10 mouse cellular contexts compared by ENCODE assay signal in genomic region chr2:59471051-59471948, GRCm38 (mm10). TPM values are rescaled to one million over a fixed set of nuclear protein-coding genes. Genes with fewer than 3 reads are reported as not detected.
A peak's percentile ranks its signal among the peaks of the same experiment; 100 is the strongest.
DNase-seq lines count a peak whose midpoint lies in the region; ATAC-seq lines count a peak whose summit lies in the region.
"Had no signal": no experiment of that assay in that cellular context is flagged by ENCODE, and none has a peak within 500 bp of the region (broad histone marks: within the 10 kb centered on the region; RNA-seq: fewer than 3 reads in every experiment).

No protein-coding gene starts in this region.

- ATAC-seq in neural tube, embryonic 15.5 days (ENCODE audit: low FRiP score), result no peak

- no peaks in the 10 kb centered on the region for H3K27me3 ChIP-seq in neural tube, embryonic 15.5 days (replicated peaks)

- peak overlapping the region; percentile 35 for H3K27ac ChIP-seq in neural tube, embryonic 15.5 days (replicated peaks)

- peaks cover 8% of the 10 kb centered on the region; the same call in 1 of the 2 replicates for H3K4me1 ChIP-seq in neural tube, embryonic 15.5 days

- DNase-seq in heart, adult 11 months, result peak; percentile 88
- DNase-seq in heart, postnatal 25 days (ENCODE audit: low spot score), result no peak
- peak; percentile 19 for DNase-seq in thymus, postnatal 14 days
- no peak for DNase-seq in thymus, postnatal 4 days
- peak; percentile 14 for DNase-seq in heart, postnatal 4 days
- no peak for DNase-seq in T-cell, adult 2 months (ENCODE audit: low spot score)
- no peak for DNase-seq in frontal cortex, postnatal 10 days (ENCODE audit: low spot score in 2 of 2)

- 52% methylated on average over 15 of the region's 15 CpGs for WGBS in neural tube, embryonic 15.5 days

- no peak overlapping the region for H3K9ac ChIP-seq in neural tube, embryonic 15.5 days (replicated peaks)

- H3K36me3 ChIP-seq in neural tube, embryonic 15.5 days, result no peaks in the 10 kb centered on the region
- H3K36me3 ChIP-seq: G1E had no signal

- no peak overlapping the region for H3K4me2 ChIP-seq in neural tube, embryonic 15.5 days

- H3K9me3 ChIP-seq in neural tube, embryonic 15.5 days (replicated peaks), result no peaks in the 10 kb centered on the region
- H3K9me3 ChIP-seq: G1E had no signal

- intact Hi-C loops in heart, postnatal 25 days (cut with DNase I), result no loop called here

- no peak overlapping the region for H3K4me3 ChIP-seq in neural tube, embryonic 15.5 days (replicated peaks)

RNA-seq across cellular contexts. Expression of gene Dapl1, which starts 13.2 kb away (rescaled TPM):
- not detected for total RNA-seq in heart, postnatal 25 days (2021)
- not detected for total RNA-seq in heart, postnatal 4 days (2021)
- polyA plus RNA-seq in neural tube, embryonic 15.5 days (2015; fragmentation: Nextera tagmentation; extraction: Ambion mirVana), result 0.59 and 1.4 TPM in 2 replicates
- total RNA-seq: G1E had no signal
- polyA plus RNA-seq: G1E; small intestine, adult 2 months had no signal

Comparison
In these comparisons a context has a peak if more than half of its experiments do, and no peak if none do; other contexts are left out.
1. DNase-seq: peak in heart, adult 11 months (single experiment), thymus, postnatal 14 days (single experiment) and heart, postnatal 4 days (single experiment); none in heart, postnatal 25 days (single experiment), thymus, postnatal 4 days (single experiment), T-cell, adult 2 months (single experiment) and frontal cortex, postnatal 10 days (0 of 2).